Mouse (Mus musculus) thymus, adult 2 months (tissue): ENCODE data around the gene Car11.

Source experiments
- CTCF ChIP-seq: fragments of 200-500 bp; IDR thresholded peaks from 2 replicates; pipeline ENCODE4 v1.5.1; 2012; ENCODE audit warnings: mild to moderate bottlenecking, control low read depth, low read length, moderate library complexity, borderline replicate concordance; ENCODE audit not compliant: control insufficient read depth, poor library complexity, insufficient read depth; ENCODE audit errors: extremely low read depth
- POLR2A ChIP-seq: fragments of 200-500 bp; IDR thresholded peaks from 2 replicates; pipeline ENCODE4 v1.6.1; 2012; ENCODE audit warnings: mild to moderate bottlenecking, low read length, control low read depth, moderate library complexity; ENCODE audit not compliant: control insufficient read depth, poor library complexity, insufficient read depth; ENCODE audit errors: extremely low read depth

DNA sequence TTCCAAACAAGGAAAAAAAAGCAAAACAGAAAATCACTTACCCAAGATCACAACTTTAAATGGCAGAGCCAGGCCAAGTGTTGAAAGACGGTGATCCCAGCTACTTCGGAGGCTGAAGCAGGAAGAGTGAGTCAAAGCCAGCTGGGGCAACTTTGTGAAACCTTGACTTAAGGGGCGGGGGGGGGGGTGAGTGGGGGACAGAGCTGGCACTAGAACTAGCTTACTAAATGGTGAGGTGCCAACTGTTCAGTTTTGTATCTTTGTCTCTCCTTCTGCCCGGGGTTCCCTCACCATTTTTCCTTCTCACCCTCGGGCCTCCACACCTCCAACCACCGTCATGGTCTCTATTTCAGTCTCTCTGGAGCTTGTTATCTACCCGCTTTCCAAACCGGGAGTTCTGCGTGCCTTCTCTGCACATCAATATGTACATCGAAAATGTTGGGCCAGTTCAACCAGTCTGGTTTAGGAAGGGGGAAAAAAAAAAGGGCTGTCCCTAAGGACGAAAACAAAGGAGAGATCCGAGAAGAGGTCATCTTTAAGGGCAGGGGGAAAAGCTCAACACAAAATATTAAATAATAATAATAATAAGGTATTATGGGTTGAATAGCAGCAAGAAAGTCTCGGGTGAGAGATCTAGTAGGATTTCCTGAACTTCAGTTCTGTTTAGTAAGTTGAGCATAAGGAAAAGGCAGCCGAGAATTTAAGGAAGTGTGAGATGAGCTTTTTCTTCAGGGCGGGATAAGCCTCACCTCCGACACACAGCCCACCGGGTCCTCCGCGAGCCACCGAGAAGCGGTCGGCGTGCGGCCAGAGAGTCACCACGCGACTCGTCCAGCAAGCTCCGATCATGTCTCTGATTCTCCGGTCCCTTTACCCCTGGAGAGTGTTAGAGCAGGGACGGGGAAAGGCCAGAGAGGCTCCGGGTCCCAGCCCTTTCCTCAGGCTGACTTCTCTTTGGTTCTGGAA lies 17.6 kb downstream of the Car11 start:
- no peak for TF ChIP-seq CTCF
- TF ChIP-seq POLR2A: no peak
